Mouse (Mus musculus): ENCODE measurements around the gene Lamtor2.
A peak's percentile ranks its signal among the peaks of the same experiment; 100 is the strongest.

Lamtor2 gene

GRCm38 (mm10) chr3:88523027-88523426 is 29.8 kb downstream of the Lamtor2 start:
- DNase-seq: no peak

GRCm38 (mm10) chr3:88521803-88522331 is 31.0 kb downstream of the Lamtor2 start:
- DNase-seq: peak; percentile 72

GRCm38 (mm10) chr3:88521156-88521555 is 31.7 kb downstream of the Lamtor2 start:
- DNase-seq: no peak

- DNase-seq: no peak
These were observed 32.8 kb downstream of the Lamtor2 start for GRCm38 (mm10) chr3:88520078-88520477.

GRCm38 (mm10) chr3:88518411-88518810 is 34.5 kb downstream of the Lamtor2 start:
- no peak for DNase-seq

- no peak for DNase-seq
These were observed 36.5 kb downstream of the Lamtor2 start for GRCm38 (mm10) chr3:88516407-88516806.

GRCm38 (mm10) chr3:88515095-88515386 is 37.8 kb downstream of the Lamtor2 start:
- no peak for DNase-seq

GRCm38 (mm10) chr3:88514231-88515094 is 38.4 kb downstream of the Lamtor2 start:
- DNase-seq: no peak

- no peak for DNase-seq
These were observed 39.2 kb downstream of the Lamtor2 start for GRCm38 (mm10) chr3:88513546-88514115.

GRCm38 (mm10) chr3:88512896-88513545 is 39.9 kb downstream of the Lamtor2 start:
- no peak for DNase-seq

- DNase-seq: no peak
These were observed 40.6 kb downstream of the Lamtor2 start for GRCm38 (mm10) chr3:88512141-88512895.

- DNase-seq: no peak
These were observed 41.3 kb downstream of the Lamtor2 start for GRCm38 (mm10) chr3:88511559-88511958.

GRCm38 (mm10) chr3:88510421-88511289 is 42.2 kb downstream of the Lamtor2 start:
- no peak for DNase-seq

GRCm38 (mm10) chr3:88509692-88510420 is 43.0 kb downstream of the Lamtor2 start, which contains the start of gene Lmna:
Gene Lmna (minus strand): TSS chr3:88509956.
- peak; percentile 92 for DNase-seq

GRCm38 (mm10) chr3:88509250-88509649 is 43.6 kb downstream of the Lamtor2 start:
- DNase-seq: no peak

GRCm38 (mm10) chr3:88505765-88506164 is 47.1 kb downstream of the Lamtor2 start:
- no peak for DNase-seq

GRCm38 (mm10) chr3:88505081-88505480 is 47.8 kb downstream of the Lamtor2 start:
- no peak for DNase-seq

- no peak for DNase-seq
These were observed 48.8 kb downstream of the Lamtor2 start for GRCm38 (mm10) chr3:88503881-88504746.

- no peak for DNase-seq
These were observed 49.4 kb downstream of the Lamtor2 start for GRCm38 (mm10) chr3:88503505-88503863.

Data from kidney, adult 18-20 months (tissue).